Mouse (Mus musculus) embryonic facial prominence, embryonic 12.5 days (tissue): Measurements from ENCODE around the gene Lrrc4b. TPM values are rescaled to one million over a fixed set of nuclear protein-coding genes. Genes with fewer than 3 reads are reported as not detected.
A peak's percentile ranks its signal among the peaks of the same experiment; 100 is the strongest.

Source experiments
- ATAC-seq: fragments of 200-750 bp; cut with Nextera tagmentation; 2 replicates; pipeline ENCODE4 v1.8.0; 2017; ENCODE audit not compliant: insufficient number of reproducible peaks, insufficient read depth, low FRiP score, low TSS enrichment
- H3K27ac ChIP-seq: fragments of 300-500 bp; sonication (generic); 2 replicates; pipeline ENCODE4 v1.5.1; 2016; ENCODE audit warnings: mild to moderate bottlenecking
- H3K27me3 ChIP-seq: fragments of 300-500 bp; sonication (generic); 2 replicates; pipeline ENCODE4 v1.6.1; 2016; ENCODE audit warnings: mild to moderate bottlenecking, moderate library complexity
- H3K36me3 ChIP-seq: fragments of 300-500 bp; sonication (generic); 2 replicates; pipeline ENCODE4 v1.6.1; 2016; ENCODE audit warnings: mild to moderate bottlenecking
- H3K4me1 ChIP-seq: fragments of 300-500 bp; sonication (generic); 2 replicates; pipeline ENCODE4 v1.6.1; 2016
- H3K4me2 ChIP-seq: fragments of 300-500 bp; sonication (generic); replicated peaks from 2 replicates; pipeline ENCODE4 v1.6.1; 2016; ENCODE audit warnings: mild to moderate bottlenecking, moderate library complexity
- H3K4me3 ChIP-seq: fragments of 300-500 bp; sonication (generic); 2 replicates; pipeline ENCODE4 v1.5.1; 2016; ENCODE audit warnings: mild to moderate bottlenecking
- H3K9ac ChIP-seq: fragments of 300-500 bp; sonication (generic); 2 replicates; pipeline ENCODE4 v1.6.1; 2016; ENCODE audit warnings: mild to moderate bottlenecking, moderate library complexity
- H3K9me3 ChIP-seq: fragments of 300-500 bp; sonication (generic); 2 replicates; pipeline ENCODE4 v1.6.1; 2016; ENCODE audit warnings: mild to moderate bottlenecking, moderate library complexity
- WGBS: fragments of 180-500 bp; shearing (Covaris S2); methylation state at CpG from one replicate; pipeline ENCODE4 v1.1.7; 2016; 5-methylcytosine and 5-hydroxymethylcytosine counted together
- polyA plus RNA-seq: library from polyadenylated mRNA; unstranded; fragments of >200 nt; fragmentation: Nextera tagmentation; extraction: Ambion mirVana; gene quantifications from 2 replicates; pipeline ENCODE4 v1.2.1, GENCODE M21; 2016

Gene Lrrc4b
- polyA plus RNA-seq, 1 experiment from 2014 or later: 2.3 TPM

- Histone ChIP-seq H3K4me3 (peak overlapping the region; percentile 37; the same call in 1 of the 2 replicates), H3K9me3 (no peaks in the 10 kb centered on the region), H3K36me3 (no peaks in the 10 kb centered on the region), H3K27me3 (peaks cover 9% of the 10 kb centered on the region; the same call in 1 of the 2 replicates), H3K4me1 (no peaks in the 10 kb centered on the region), H3K4me2 (no peak overlapping the region), H3K9ac (no peak overlapping the region), H3K27ac (no peak overlapping the region)
- 0% methylated on average over 5 of the region's 5 CpGs for WGBS
- ATAC-seq: 0 out of 2 replicates have a peak, but pooled peaks have one; percentile 10
These were observed 22.8 kb upstream of the Lrrc4b start for GRCm38 (mm10) chr7:44406015-44406355.

- ATAC-seq: no peak
- Histone ChIP-seq H3K27ac (no peak overlapping the region), H3K27me3 (peaks cover 9% of the 10 kb centered on the region; the same call in 1 of the 2 replicates), H3K9me3 (no peaks in the 10 kb centered on the region), H3K4me2 (no peak overlapping the region), H3K9ac (no peak overlapping the region), H3K36me3 (no peaks in the 10 kb centered on the region), H3K4me1 (no peaks in the 10 kb centered on the region), H3K4me3 (no peak overlapping the region)
- WGBS: 81% methylated on average over 4 of the region's 4 CpGs
These were observed 17.7 kb upstream of the Lrrc4b start for GRCm38 (mm10) chr7:44411144-44411543.

- H3K9ac ChIP-seq: no peak overlapping the region
- 75% methylated on average over 6 of the region's 6 CpGs for WGBS
- H3K27ac ChIP-seq: no peak overlapping the region
- ATAC-seq: no peak
- H3K9me3 ChIP-seq: no peaks in the 10 kb centered on the region
- H3K4me2 ChIP-seq: no peak overlapping the region
- no peaks in the 10 kb centered on the region for H3K36me3 ChIP-seq
- H3K27me3 ChIP-seq: no peaks in the 10 kb centered on the region
- H3K4me3 ChIP-seq: no peak overlapping the region
- no peaks in the 10 kb centered on the region for H3K4me1 ChIP-seq
These were observed 15.5 kb upstream of the Lrrc4b start for GRCm38 (mm10) chr7:44413307-44413706.

GRCm38 (mm10) chr7:44427666-44428065 lies 1.2 kb upstream of the Lrrc4b start:
- peak overlapping the region; percentile 46; the same call in 1 of the 2 replicates for H3K27ac ChIP-seq

GRCm38 (mm10) chr7:44428171-44428950 lies 457 bp upstream of the Lrrc4b start:
- no peaks in the 10 kb centered on the region for H3K9me3 ChIP-seq
- H3K9ac ChIP-seq: peak overlapping the region; percentile 75
- no peaks in the 10 kb centered on the region for H3K36me3 ChIP-seq
- peaks cover 69% of the 10 kb centered on the region for H3K27me3 ChIP-seq
- H3K4me1 ChIP-seq: peaks cover 25% of the 10 kb centered on the region
- WGBS: 2% methylated on average over 23 of the region's 38 CpGs
- peak overlapping the region; percentile 84 for H3K4me2 ChIP-seq
- H3K27ac ChIP-seq: peak overlapping the region; percentile 46; the same call in 1 of the 2 replicates
- ATAC-seq: no peak
- H3K4me3 ChIP-seq: peak overlapping the region; percentile 70

More at GRCm38 (mm10) chr7:44427666-44428065, 1.2 kb upstream of the Lrrc4b start:
- Histone ChIP-seq H3K9ac (peak overlapping the region; percentile 27; the same call in 1 of the 2 replicates), H3K4me2 (peak overlapping the region; percentile 84), H3K36me3 (no peaks in the 10 kb centered on the region), H3K27me3 (peaks cover 65% of the 10 kb centered on the region), H3K4me1 (peaks cover 25% of the 10 kb centered on the region), H3K4me3 (peak overlapping the region; percentile 70), H3K9me3 (no peaks in the 10 kb centered on the region)
- ATAC-seq: no peak
- WGBS: 5% methylated on average over 8 of the region's 8 CpGs

- peak overlapping the region; percentile 50; the same call in 1 of the 2 replicates for H3K27ac ChIP-seq
- peak overlapping the region; percentile 75 for H3K9ac ChIP-seq
- H3K4me1 ChIP-seq: peaks cover 25% of the 10 kb centered on the region
- H3K4me3 ChIP-seq: peak overlapping the region; percentile 70
- ATAC-seq: no peak
- H3K9me3 ChIP-seq: no peaks in the 10 kb centered on the region
- peaks cover 72% of the 10 kb centered on the region for H3K27me3 ChIP-seq
- peak overlapping the region; percentile 84 for H3K4me2 ChIP-seq
- 2% methylated on average over 32 of the region's 32 CpGs for WGBS
- no peaks in the 10 kb centered on the region for H3K36me3 ChIP-seq
These were observed 993 bp downstream of the Lrrc4b start for GRCm38 (mm10) chr7:44429534-44430488.

- no peak for ATAC-seq
- Histone ChIP-seq H3K4me1 (peaks cover 21% of the 10 kb centered on the region), H3K9me3 (no peaks in the 10 kb centered on the region), H3K4me2 (no peak overlapping the region), H3K36me3 (no peaks in the 10 kb centered on the region), H3K27me3 (peaks cover 57% of the 10 kb centered on the region), H3K27ac (no peak overlapping the region), H3K9ac (no peak overlapping the region), H3K4me3 (no peak overlapping the region)
- 71% methylated on average over 6 of the region's 6 CpGs for WGBS
These were observed 3.7 kb downstream of the Lrrc4b start for GRCm38 (mm10) chr7:44432550-44432949.

GRCm38 (mm10) chr7:44433371-44433770 lies 4.6 kb downstream of the Lrrc4b start:
- no peak overlapping the region for H3K4me3 ChIP-seq
- no peak overlapping the region for H3K9ac ChIP-seq
- no peaks in the 10 kb centered on the region for H3K9me3 ChIP-seq
- H3K36me3 ChIP-seq: no peaks in the 10 kb centered on the region
- H3K4me2 ChIP-seq: no peak overlapping the region
- 3% methylated on average over 7 of the region's 7 CpGs for WGBS
- H3K27ac ChIP-seq: no peak overlapping the region
- ATAC-seq: no peak
- H3K4me1 ChIP-seq: peaks cover 15% of the 10 kb centered on the region
- H3K27me3 ChIP-seq: peaks cover 57% of the 10 kb centered on the region

- no peak for ATAC-seq
- Histone ChIP-seq H3K9ac (no peak overlapping the region), H3K9me3 (no peaks in the 10 kb centered on the region), H3K27me3 (peaks cover 53% of the 10 kb centered on the region), H3K4me3 (no peak overlapping the region), H3K4me1 (peaks cover 15% of the 10 kb centered on the region), H3K27ac (no peak overlapping the region), H3K4me2 (no peak overlapping the region), H3K36me3 (no peaks in the 10 kb centered on the region)
- WGBS: 68% methylated on average over 9 of the region's 9 CpGs
These were observed 5.3 kb downstream of the Lrrc4b start for GRCm38 (mm10) chr7:44434089-44434488.

- Histone ChIP-seq H3K27me3 (peaks cover 53% of the 10 kb centered on the region), H3K36me3 (no peaks in the 10 kb centered on the region)
These were observed 7.0 kb downstream of the Lrrc4b start for GRCm38 (mm10) chr7:44435796-44436195.

GRCm38 (mm10) chr7:44436267-44436666 lies 7.4 kb downstream of the Lrrc4b start:
- Histone ChIP-seq H3K4me3 (no peak overlapping the region), H3K27me3 (peaks cover 53% of the 10 kb centered on the region), H3K9me3 (no peaks in the 10 kb centered on the region), H3K27ac (no peak overlapping the region), H3K36me3 (no peaks in the 10 kb centered on the region), H3K9ac (no peak overlapping the region), H3K4me2 (no peak overlapping the region), H3K4me1 (no peaks in the 10 kb centered on the region)
- no peak for ATAC-seq
- 38% methylated on average over 1 of the region's 1 CpGs for WGBS

More at GRCm38 (mm10) chr7:44435796-44436195, 7.0 kb downstream of the Lrrc4b start:
- ATAC-seq: no peak
- H3K4me1 ChIP-seq: no peaks in the 10 kb centered on the region
- WGBS: 75% methylated on average over 5 of the region's 5 CpGs
- no peaks in the 10 kb centered on the region for H3K9me3 ChIP-seq
- H3K9ac ChIP-seq: no peak overlapping the region
- no peak overlapping the region for H3K27ac ChIP-seq
- H3K4me2 ChIP-seq: no peak overlapping the region
- no peak overlapping the region for H3K4me3 ChIP-seq
